Mouse (Mus musculus) forebrain, embryonic 14.5 days (tissue): Measurements from ENCODE around the gene Pla2r1. TPM values are rescaled to one million over a fixed set of nuclear protein-coding genes. Genes with fewer than 3 reads are reported as not detected.

ENCODE experiments used
- ATAC-seq: fragments of 200-750 bp; cut with Nextera tagmentation; 2 replicates; pipeline ENCODE4 v1.8.0; 2017; ENCODE audit warnings: mild to moderate bottlenecking, moderate library complexity
- DNase-seq: peaks from one replicate; pipeline ENCODE4 v3.0.0-alpha.2; 2015; ENCODE audit warnings: low spot score
- H3K27ac ChIP-seq: fragments of 300-500 bp; sonication (generic); 2 replicates; pipeline ENCODE4 v1.5.1; 2014; ENCODE audit warnings: low read depth, mild to moderate bottlenecking, control low read depth, low read length, moderate library complexity
- H3K27me3 ChIP-seq: fragments of 300-500 bp; sonication (generic); replicated peaks from 2 replicates; pipeline ENCODE4 v1.6.1; 2014; ENCODE audit warnings: low read length, control low read depth, mixed read lengths; ENCODE audit not compliant: control insufficient read depth, insufficient read depth
- H3K36me3 ChIP-seq: fragments of 300-500 bp; sonication (generic); 2 replicates; pipeline ENCODE4 v1.6.1; 2014; ENCODE audit warnings: low read length, control low read depth; ENCODE audit not compliant: control insufficient read depth, insufficient read depth
- H3K4me1 ChIP-seq: fragments of 300-500 bp; sonication (generic); 2 replicates; pipeline ENCODE4 v1.6.1; 2014; ENCODE audit warnings: antibody characterized with exemption, low read length, control low read depth; ENCODE audit not compliant: control insufficient read depth, insufficient read depth
- H3K4me2 ChIP-seq: fragments of 300-500 bp; sonication (generic); 2 replicates; pipeline ENCODE4 v1.6.1; 2014; ENCODE audit warnings: mild to moderate bottlenecking, control low read depth, low read length
- H3K4me3 ChIP-seq: fragments of 300-500 bp; sonication (generic); 2 replicates; pipeline ENCODE4 v1.5.1; 2014; ENCODE audit warnings: low read depth, low read length, control low read depth
- H3K9ac ChIP-seq: fragments of 300-500 bp; sonication (generic); 2 replicates; pipeline ENCODE4 v1.6.1; 2014; ENCODE audit warnings: mild to moderate bottlenecking, low read length, control low read depth, moderate library complexity
- H3K9me3 ChIP-seq: fragments of 300-500 bp; sonication (generic); replicated peaks from 2 replicates; pipeline ENCODE4 v1.6.1; 2016; ENCODE audit warnings: low read length, control low read depth, mixed read lengths; ENCODE audit not compliant: control insufficient read depth
- WGBS: fragments of 180-500 bp; shearing (Covaris S2); extraction: QIAGEN DNeasy Blood & Tissue Kit; methylation state at CpG from one replicate; pipeline ENCODE4 v1.1.7; 2014; 5-methylcytosine and 5-hydroxymethylcytosine counted together
- polyA plus RNA-seq: library from polyadenylated mRNA; unstranded; fragments of >200 nt; fragmentation: Nextera tagmentation; extraction: Ambion mirVana; gene quantifications from 2 replicates; pipeline ENCODE4 v1.2.1, GENCODE M21; 2014

Gene Pla2r1
- polyA plus RNA-seq, 1 experiment from 2014 or later, result 0.24 TPM

DNA sequence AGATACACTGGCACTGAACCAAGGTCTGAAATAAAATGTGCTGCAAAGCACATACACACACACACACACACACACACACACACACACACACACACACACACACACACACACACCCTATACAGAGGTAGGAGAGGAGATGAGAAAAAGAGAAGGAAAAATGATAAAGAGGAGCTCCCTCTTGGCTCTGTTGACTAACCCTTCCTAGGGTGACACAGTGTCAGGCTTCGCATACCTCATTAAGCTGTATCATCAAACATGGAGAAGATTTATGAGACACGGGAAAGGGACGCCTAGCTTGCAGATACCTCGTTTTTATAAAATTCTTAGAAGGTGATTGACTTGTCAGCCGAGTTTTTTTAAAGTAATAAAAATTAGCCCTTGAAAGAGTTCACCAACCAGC is 116.3 kb downstream of the Pla2r1 start:
- Histone ChIP-seq H3K27ac (no peak overlapping the region), H3K27me3 (no peaks in the 10 kb centered on the region), H3K4me3 (no peak overlapping the region), H3K36me3 (no peaks in the 10 kb centered on the region), H3K4me2 (no peak overlapping the region), H3K9me3 (no peaks in the 10 kb centered on the region), H3K9ac (no peak overlapping the region), H3K4me1 (no peaks in the 10 kb centered on the region)
- ATAC-seq (no peak), DNase-seq (no peak)
- 82% methylated on average over 5 of the region's 5 CpGs for WGBS

DNA sequence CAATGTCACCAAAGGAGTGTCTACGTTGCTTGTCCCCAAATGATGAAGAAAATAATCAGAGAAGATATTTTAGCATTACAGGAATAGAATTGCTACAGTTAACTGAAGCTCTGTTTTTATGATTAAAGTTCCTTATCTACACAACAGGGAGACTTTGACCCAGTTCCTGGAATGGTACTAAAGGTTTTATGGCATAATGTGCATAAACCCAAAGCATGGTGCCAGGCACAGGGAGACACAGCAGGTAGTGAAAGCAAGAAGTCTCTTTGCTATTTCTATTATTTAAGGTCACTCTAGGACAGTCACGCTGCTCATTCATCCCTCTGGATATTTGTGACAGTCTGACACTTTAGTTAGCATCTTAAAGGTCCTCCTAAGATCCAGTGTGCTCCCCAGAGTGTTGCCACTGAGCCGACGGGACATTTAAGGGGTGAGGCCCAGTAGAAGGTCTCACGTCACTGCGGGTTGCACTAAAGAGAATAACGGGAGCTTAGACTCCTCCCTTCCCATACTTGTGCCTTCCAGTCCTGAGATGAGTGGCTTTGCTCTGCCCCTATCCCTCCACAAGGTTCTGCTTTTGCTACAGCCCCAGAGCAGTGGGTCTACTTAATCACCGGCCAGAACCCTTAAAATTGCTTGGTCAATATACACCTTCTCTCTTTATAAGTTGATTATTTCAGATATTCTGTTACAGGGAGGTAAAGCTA is 122.6 kb downstream of the Pla2r1 start:
- WGBS, result 80% methylated on average over 8 of the region's 8 CpGs
- H3K27ac ChIP-seq, result no peak overlapping the region
- no peak overlapping the region for H3K9ac ChIP-seq
- H3K4me1 ChIP-seq, result no peaks in the 10 kb centered on the region
- H3K9me3 ChIP-seq, result no peaks in the 10 kb centered on the region
- no peaks in the 10 kb centered on the region for H3K27me3 ChIP-seq
- DNase-seq (no peak), ATAC-seq (no peak)
- H3K4me2 ChIP-seq, result no peak overlapping the region
- H3K4me3 ChIP-seq, result no peak overlapping the region
- no peaks in the 10 kb centered on the region for H3K36me3 ChIP-seq

DNA sequence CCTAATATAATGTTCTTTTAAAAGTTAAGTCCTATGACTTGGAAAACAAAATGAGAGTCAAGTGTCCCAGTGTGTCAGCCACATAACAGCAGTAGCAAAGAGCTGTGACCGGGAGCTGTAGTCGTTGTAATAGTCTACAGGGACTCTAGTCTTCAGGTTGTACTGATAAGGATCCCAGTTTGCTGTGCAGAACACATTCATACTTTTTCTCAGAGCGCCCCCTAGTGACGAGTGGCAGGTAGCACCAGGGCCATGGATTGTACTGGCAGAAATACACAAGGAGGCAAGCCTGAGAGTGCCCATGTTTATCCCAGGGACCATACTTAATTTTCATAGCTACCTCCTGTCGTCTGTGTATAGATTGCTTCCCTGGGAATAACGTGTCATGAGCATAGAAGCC is 135.0 kb downstream of the Pla2r1 start:
- 9% methylated on average over 6 of the region's 6 CpGs for WGBS
- no peaks in the 10 kb centered on the region for H3K9me3 ChIP-seq
- peak; percentile 72; the same call in 1 of the 2 replicates for ATAC-seq
- H3K4me1 ChIP-seq, result no peaks in the 10 kb centered on the region
- H3K4me3 ChIP-seq, result no peak overlapping the region
- H3K9ac ChIP-seq, result no peak overlapping the region
- no peaks in the 10 kb centered on the region for H3K36me3 ChIP-seq
- H3K27ac ChIP-seq, result no peak overlapping the region
- no peak overlapping the region for H3K4me2 ChIP-seq
- peak; percentile 79 for DNase-seq
- no peaks in the 10 kb centered on the region for H3K27me3 ChIP-seq

DNA sequence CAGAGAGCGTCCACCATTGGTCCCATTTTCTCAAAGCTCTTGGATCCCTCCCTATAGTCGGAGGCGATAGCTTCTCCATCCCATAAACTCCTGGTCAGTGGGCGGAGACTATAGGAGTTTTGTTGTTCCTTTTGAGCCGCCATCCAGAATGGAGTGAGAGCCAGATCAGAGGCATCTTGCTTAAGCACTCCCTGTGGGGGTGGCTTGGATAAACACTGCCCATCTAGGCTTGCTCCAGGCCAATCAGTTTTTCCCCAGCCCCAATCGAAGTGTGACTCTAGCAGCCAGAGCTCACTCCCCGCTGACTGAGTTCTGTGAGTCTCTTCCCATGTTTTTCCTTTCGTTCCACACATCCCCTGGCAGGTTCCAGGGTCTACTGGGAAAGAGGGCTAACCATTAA is 138.8 kb downstream of the Pla2r1 start:
- Histone ChIP-seq H3K4me2 (no peak overlapping the region), H3K9ac (no peak overlapping the region), H3K4me1 (no peaks in the 10 kb centered on the region), H3K4me3 (no peak overlapping the region), H3K9me3 (no peaks in the 10 kb centered on the region), H3K27ac (no peak overlapping the region), H3K27me3 (no peaks in the 10 kb centered on the region), H3K36me3 (no peaks in the 10 kb centered on the region)
- ATAC-seq, result no peak
- no peak for DNase-seq
- 51% methylated on average over 8 of the region's 8 CpGs for WGBS

DNA sequence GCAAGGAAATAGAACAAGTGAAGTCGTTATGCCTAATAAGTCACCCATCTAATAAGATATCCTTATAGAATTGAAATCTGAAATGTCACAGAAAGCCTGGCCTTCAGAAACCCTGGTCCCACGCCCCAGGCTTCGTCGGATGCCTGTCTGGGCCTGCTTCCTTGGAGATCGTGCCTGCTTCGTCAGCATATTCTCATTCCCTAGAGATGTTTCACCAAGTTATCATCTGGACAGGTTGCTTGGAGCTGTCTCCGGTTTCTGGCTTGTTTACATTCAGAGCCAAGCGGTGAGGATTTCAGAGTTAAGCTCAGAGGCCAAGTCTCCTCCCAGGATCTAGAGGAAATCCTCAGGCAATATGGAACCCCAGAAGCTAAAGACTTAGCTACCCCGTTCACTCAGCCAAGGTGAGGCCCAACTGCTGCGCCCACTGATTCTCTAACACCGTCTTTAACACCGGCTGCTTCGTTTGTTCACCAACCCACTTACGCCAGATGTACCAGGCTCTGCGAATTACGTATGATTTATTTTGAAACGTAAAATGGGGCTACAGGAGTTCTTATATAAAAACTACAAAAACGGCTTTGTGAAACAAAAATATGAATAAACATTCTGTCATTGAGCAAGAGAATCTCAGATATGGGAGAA is 140.0 kb downstream of the Pla2r1 start:
- H3K4me3 ChIP-seq, result no peak overlapping the region
- H3K4me1 ChIP-seq, result no peaks in the 10 kb centered on the region
- no peaks in the 10 kb centered on the region for H3K27me3 ChIP-seq
- no peaks in the 10 kb centered on the region for H3K36me3 ChIP-seq
- no peak for ATAC-seq
- H3K9ac ChIP-seq, result no peak overlapping the region
- no peak overlapping the region for H3K4me2 ChIP-seq
- DNase-seq, result no peak
- H3K9me3 ChIP-seq, result no peaks in the 10 kb centered on the region
- WGBS, result 89% methylated on average over 18 of the region's 18 CpGs
- H3K27ac ChIP-seq, result no peak overlapping the region

DNA sequence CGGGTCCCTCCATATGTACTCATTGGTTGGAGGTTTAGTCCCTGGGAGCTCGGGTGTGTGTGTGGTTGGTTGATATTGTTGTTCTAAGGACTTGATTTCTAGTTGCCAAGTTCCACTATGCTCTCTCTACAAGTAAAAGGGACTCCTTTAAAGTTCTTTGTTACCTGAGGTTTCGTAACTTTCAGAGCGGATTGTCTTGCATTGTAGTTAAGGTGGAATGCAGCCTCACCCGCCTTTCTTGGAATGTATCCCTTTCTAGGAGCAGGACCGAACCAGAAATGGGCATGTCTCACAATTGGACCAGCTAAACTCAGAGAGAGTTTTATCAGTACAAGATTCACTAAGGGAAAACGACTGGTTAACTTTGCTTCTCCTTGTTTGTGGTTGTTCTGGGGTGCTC is 141.9 kb downstream of the Pla2r1 start:
- Histone ChIP-seq H3K4me3 (no peak overlapping the region), H3K4me1 (no peaks in the 10 kb centered on the region), H3K9me3 (no peaks in the 10 kb centered on the region), H3K4me2 (no peak overlapping the region), H3K36me3 (no peaks in the 10 kb centered on the region), H3K27ac (no peak overlapping the region), H3K27me3 (no peaks in the 10 kb centered on the region), H3K9ac (no peak overlapping the region)
- no peak for ATAC-seq
- DNase-seq, result no peak
- 88% methylated on average over 7 of the region's 7 CpGs for WGBS

DNA sequence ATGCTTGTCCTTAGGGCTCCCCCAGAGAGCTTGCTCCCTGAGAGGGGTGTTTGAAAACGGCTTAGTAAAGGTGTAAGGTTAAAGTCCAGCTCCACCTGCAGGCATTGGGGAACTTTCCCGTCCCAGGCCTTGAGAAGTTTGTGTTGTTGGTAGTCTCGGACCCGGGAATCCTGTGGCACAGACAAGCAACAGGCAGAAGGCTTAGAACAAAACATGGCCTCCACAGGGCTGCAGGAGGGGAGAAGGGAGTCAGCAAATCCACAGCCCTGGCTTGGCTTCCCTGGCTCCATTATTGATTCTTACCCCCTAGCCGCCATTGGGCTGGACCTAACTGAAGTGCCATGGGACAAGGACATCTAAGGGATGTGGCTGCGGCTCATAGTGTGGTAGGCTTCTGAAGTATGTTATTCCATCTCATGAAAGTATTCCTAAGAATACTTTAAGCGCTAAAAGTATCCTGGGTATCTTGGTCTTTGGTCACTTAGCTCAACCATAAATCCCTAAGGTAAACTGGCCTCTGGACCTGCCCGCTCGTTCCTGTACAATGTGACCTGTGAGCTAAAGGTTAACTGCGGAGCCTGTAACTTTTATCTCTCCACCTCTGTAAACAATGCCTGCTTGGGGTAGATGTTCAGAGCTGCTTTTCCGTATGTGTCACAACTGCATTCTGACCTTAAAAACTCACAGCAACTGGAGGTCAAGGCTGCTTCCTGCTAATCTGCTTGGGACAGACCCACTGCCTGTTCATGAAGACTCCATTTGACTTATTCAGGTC is 142.9 kb downstream of the Pla2r1 start:
- H3K27me3 ChIP-seq, result no peaks in the 10 kb centered on the region
- no peak overlapping the region for H3K4me3 ChIP-seq
- H3K4me2 ChIP-seq, result no peak overlapping the region
- DNase-seq (no peak), ATAC-seq (no peak)
- no peaks in the 10 kb centered on the region for H3K4me1 ChIP-seq
- H3K9me3 ChIP-seq, result no peaks in the 10 kb centered on the region
- WGBS, result 83% methylated on average over 11 of the region's 11 CpGs
- no peak overlapping the region for H3K9ac ChIP-seq
- H3K36me3 ChIP-seq, result no peaks in the 10 kb centered on the region
- H3K27ac ChIP-seq, result no peak overlapping the region

DNA sequence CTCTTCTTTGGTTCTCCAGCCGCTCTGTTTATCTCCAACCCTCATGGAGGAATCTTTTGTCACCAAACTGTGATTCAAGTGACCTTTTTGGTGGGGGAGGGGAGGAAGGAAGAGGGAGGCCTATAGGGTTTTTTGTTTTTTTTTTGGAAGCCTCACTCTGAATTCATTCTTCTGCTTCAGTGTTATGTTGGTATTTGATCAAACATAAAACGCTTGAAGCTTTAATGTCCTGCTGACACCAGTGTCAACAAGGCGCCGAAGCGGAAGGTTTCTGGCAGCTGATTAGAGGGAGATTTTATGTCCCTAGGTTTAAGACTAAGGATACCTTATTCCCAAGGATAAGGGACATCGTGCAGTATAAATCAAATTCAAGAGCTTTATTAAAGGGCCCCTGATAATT is 143.9 kb downstream of the Pla2r1 start:
- Histone ChIP-seq H3K9ac (no peak overlapping the region), H3K4me2 (no peak overlapping the region), H3K27ac (no peak overlapping the region), H3K9me3 (no peaks in the 10 kb centered on the region), H3K4me3 (no peak overlapping the region), H3K36me3 (no peaks in the 10 kb centered on the region), H3K4me1 (no peaks in the 10 kb centered on the region), H3K27me3 (no peaks in the 10 kb centered on the region)
- ATAC-seq (no peak), DNase-seq (peak; percentile 17)
- 46% methylated on average over 6 of the region's 6 CpGs for WGBS

DNA sequence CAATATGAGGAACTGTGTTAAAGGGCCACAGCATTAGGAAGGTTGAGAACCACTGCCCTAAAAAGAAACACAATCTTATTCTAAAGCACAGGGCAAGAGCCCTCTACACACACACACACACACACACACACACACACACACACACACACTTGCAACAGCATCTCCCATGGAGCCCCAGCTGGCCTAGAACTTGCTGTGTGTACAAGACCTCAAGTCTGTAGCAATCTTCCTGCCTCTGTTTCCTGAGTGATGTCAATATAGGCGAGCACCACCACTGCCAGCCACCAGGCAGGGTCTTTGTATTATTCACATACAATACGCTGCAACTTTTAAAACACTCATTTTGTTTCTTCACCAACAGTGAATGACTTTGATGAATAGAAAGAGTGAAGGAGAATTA is 145.7 kb downstream of the Pla2r1 start:
- Histone ChIP-seq H3K4me2 (no peak overlapping the region), H3K27me3 (no peaks in the 10 kb centered on the region), H3K9ac (no peak overlapping the region), H3K4me3 (no peak overlapping the region), H3K27ac (no peak overlapping the region), H3K36me3 (no peaks in the 10 kb centered on the region), H3K9me3 (no peaks in the 10 kb centered on the region), H3K4me1 (no peaks in the 10 kb centered on the region)
- DNase-seq (no peak), ATAC-seq (no peak)
- 79% methylated on average over 2 of the region's 2 CpGs for WGBS
